Mouse (Mus musculus) E14TG2a.4 (cell line): ENCODE measurements around the gene Slc35d3.

ENCODE experiments used
- CTCF ChIP-seq: conservative IDR thresholded peaks from 2 replicates; pipeline ENCODE4 v1.5.1; 2014; ENCODE audit warnings: low read length
- NANOG ChIP-seq: IDR thresholded peaks from 2 replicates; pipeline ENCODE4 v1.6.1; 2014; ENCODE audit warnings: borderline replicate concordance, low read length, mixed read lengths
- POU5F1 ChIP-seq: IDR thresholded peaks from 2 replicates; pipeline ENCODE4 v1.6.1; 2014; ENCODE audit warnings: low read length, borderline replicate concordance

DNA sequence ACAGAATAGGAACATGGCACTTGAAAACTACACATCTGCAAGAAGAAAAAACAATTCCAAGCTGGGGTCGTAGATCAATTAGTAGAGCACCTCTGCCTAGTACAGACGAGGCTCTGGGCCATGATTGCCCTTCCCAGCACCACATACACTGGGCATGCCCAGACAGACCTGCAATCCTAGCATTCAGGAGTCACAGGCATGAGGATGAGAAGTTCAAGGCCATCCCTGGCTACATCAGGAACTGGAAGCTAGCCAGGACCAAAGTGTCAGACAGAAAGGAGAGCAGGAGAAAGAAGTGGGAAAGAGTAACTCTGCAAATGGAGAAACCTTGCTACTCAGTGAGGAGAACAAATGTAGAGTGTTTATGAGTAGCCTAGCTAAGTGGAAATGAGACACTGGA is 48.9 kb upstream of the Slc35d3 start:
- TF ChIP-seq CTCF (no peak), NANOG (no peak), POU5F1 (no peak)
